Mouse (Mus musculus): ENCODE results near the gene Mcfd2. TPM values are rescaled to one million over a fixed set of nuclear protein-coding genes. Genes with fewer than 3 reads are reported as not detected.

Mcfd2 gene
- polyA plus RNA-seq, 1 experiment = not detected

- WGBS = 82% methylated on average over 10 of the region's 10 CpGs
- Histone ChIP-seq H3K4me1 (ENCODE audit: control insufficient read depth, insufficient read depth, low read length) (no peaks in the 10 kb centered on the region), H3K4me3 (ENCODE audit: insufficient read depth, low read depth, low read length) (no peak overlapping the region), H3K27ac (ENCODE audit: insufficient read depth, low read depth, low read length) (no peak overlapping the region)
- TF ChIP-seq CTCF (IDR thresholded peaks at IDR 0.05; ENCODE audit: insufficient read depth, low read depth, low read length) (no peak), POLR2A (IDR thresholded peaks at IDR 0.05; ENCODE audit: insufficient read depth, low read depth, low read length) (no peak)
These were observed 39.6 kb downstream of the Mcfd2 start for GRCm38 (mm10) chr17:87226079-87226640.

- TF ChIP-seq CTCF (IDR thresholded peaks at IDR 0.05; ENCODE audit: insufficient read depth, low read depth, low read length) (no peak), POLR2A (IDR thresholded peaks at IDR 0.05; ENCODE audit: insufficient read depth, low read depth, low read length) (no peak)
- Histone ChIP-seq H3K4me3 (ENCODE audit: insufficient read depth, low read depth, low read length) (no peak overlapping the region), H3K4me1 (ENCODE audit: control insufficient read depth, insufficient read depth, low read length) (no peaks in the 10 kb centered on the region), H3K27ac (ENCODE audit: insufficient read depth, low read depth, low read length) (no peak overlapping the region)
- WGBS = 94% methylated on average over 9 of the region's 9 CpGs
These were observed 40.4 kb downstream of the Mcfd2 start for GRCm38 (mm10) chr17:87225384-87225783.

- TF ChIP-seq POLR2A (IDR thresholded peaks at IDR 0.05; ENCODE audit: insufficient read depth, low read depth, low read length) = no peak
- TF ChIP-seq CTCF (IDR thresholded peaks at IDR 0.05; ENCODE audit: insufficient read depth, low read depth, low read length) = no peak
- Histone ChIP-seq H3K27ac (ENCODE audit: insufficient read depth, low read depth, low read length) (no peak overlapping the region), H3K4me3 (ENCODE audit: insufficient read depth, low read depth, low read length) (no peak overlapping the region), H3K4me1 (ENCODE audit: control insufficient read depth, insufficient read depth, low read length) (no peaks in the 10 kb centered on the region)
- 86% methylated on average over 2 of the region's 2 CpGs for WGBS
These were observed 41.3 kb downstream of the Mcfd2 start for GRCm38 (mm10) chr17:87224461-87224860.

GRCm38 (mm10) chr17:87219456-87219855 lies 46.3 kb downstream of the Mcfd2 start:
- TF ChIP-seq CTCF (IDR thresholded peaks at IDR 0.05; ENCODE audit: insufficient read depth, low read depth, low read length) = no peak
- TF ChIP-seq POLR2A (IDR thresholded peaks at IDR 0.05; ENCODE audit: insufficient read depth, low read depth, low read length) = no peak
- Histone ChIP-seq H3K4me3 (ENCODE audit: insufficient read depth, low read depth, low read length) (no peak overlapping the region), H3K27ac (ENCODE audit: insufficient read depth, low read depth, low read length) (no peak overlapping the region), H3K4me1 (ENCODE audit: control insufficient read depth, insufficient read depth, low read length) (no peaks in the 10 kb centered on the region)
- WGBS = 93% methylated on average over 9 of the region's 9 CpGs

- no peak for TF ChIP-seq POLR2A (IDR thresholded peaks at IDR 0.05; ENCODE audit: insufficient read depth, low read depth, low read length)
- no peak for TF ChIP-seq CTCF (IDR thresholded peaks at IDR 0.05; ENCODE audit: insufficient read depth, low read depth, low read length)
- no peak overlapping the region for H3K4me3 ChIP-seq (ENCODE audit: insufficient read depth, low read depth, low read length)
- WGBS = 97% methylated on average over 7 of the region's 7 CpGs
These were observed 51.2 kb downstream of the Mcfd2 start for GRCm38 (mm10) chr17:87214523-87214922.

GRCm38 (mm10) chr17:87210525-87210924 lies 55.2 kb downstream of the Mcfd2 start:
- WGBS = 88% methylated on average over 2 of the region's 2 CpGs
- no peak overlapping the region for H3K4me3 ChIP-seq (ENCODE audit: insufficient read depth, low read depth, low read length)
- TF ChIP-seq POLR2A (IDR thresholded peaks at IDR 0.05; ENCODE audit: insufficient read depth, low read depth, low read length) = no peak
- TF ChIP-seq CTCF (IDR thresholded peaks at IDR 0.05; ENCODE audit: insufficient read depth, low read depth, low read length) = no peak

More at GRCm38 (mm10) chr17:87214523-87214922, 51.2 kb downstream of the Mcfd2 start:
- Histone ChIP-seq H3K27ac (ENCODE audit: insufficient read depth, low read depth, low read length) (no peak overlapping the region), H3K4me1 (ENCODE audit: control insufficient read depth, insufficient read depth, low read length) (no peaks in the 10 kb centered on the region)

GRCm38 (mm10) chr17:87206885-87207284 lies 58.9 kb downstream of the Mcfd2 start:
- H3K4me1 ChIP-seq (ENCODE audit: control insufficient read depth, insufficient read depth, low read length) = peaks cover 28% of the 10 kb centered on the region
- no peak for TF ChIP-seq CTCF (IDR thresholded peaks at IDR 0.05; ENCODE audit: insufficient read depth, low read depth, low read length)
- TF ChIP-seq POLR2A (IDR thresholded peaks at IDR 0.05; ENCODE audit: insufficient read depth, low read depth, low read length) = no peak
- WGBS = 55% methylated on average over 2 of the region's 2 CpGs
- H3K27ac ChIP-seq (ENCODE audit: insufficient read depth, low read depth, low read length) = peak overlapping the region; percentile 20; the same call in 1 of the 2 replicates
- no peak overlapping the region for H3K4me3 ChIP-seq (ENCODE audit: insufficient read depth, low read depth, low read length)

More at GRCm38 (mm10) chr17:87210525-87210924, 55.2 kb downstream of the Mcfd2 start:
- Histone ChIP-seq H3K4me1 (ENCODE audit: control insufficient read depth, insufficient read depth, low read length) (peaks cover 7% of the 10 kb centered on the region), H3K27ac (ENCODE audit: insufficient read depth, low read depth, low read length) (no peak overlapping the region)

Other genes with a start within 250 kb of the Mcfd2 start
- not detected in 2 replicates for gene Pigf, start 240.5 kb downstream of the Mcfd2 start, polyA plus RNA-seq (2012; ENCODE audit: insufficient read depth, insufficient read length, low replicate concordance, missing spikeins)
- not detected in 2 replicates for gene Cript, start 240.4 kb downstream of the Mcfd2 start, polyA plus RNA-seq (2012; ENCODE audit: insufficient read depth, insufficient read length, low replicate concordance, missing spikeins)
- gene Socs5, start 158.3 kb downstream of the Mcfd2 start, polyA plus RNA-seq (2012; ENCODE audit: insufficient read depth, insufficient read length, low replicate concordance, missing spikeins) = not detected in 2 replicates
- not detected in 2 replicates for gene Ttc7, start 17.0 kb upstream of the Mcfd2 start, polyA plus RNA-seq (2012; ENCODE audit: insufficient read depth, insufficient read length, low replicate concordance, missing spikeins)
- gene Stpg4, start 161.8 kb upstream of the Mcfd2 start, polyA plus RNA-seq (2012; ENCODE audit: insufficient read depth, insufficient read length, low replicate concordance, missing spikeins) = not detected in 2 replicates
- 549 and 1,470 TPM in 2 replicates for gene Calm2, start 181.0 kb upstream of the Mcfd2 start, polyA plus RNA-seq (2012; ENCODE audit: insufficient read depth, insufficient read length, low replicate concordance, missing spikeins)